Mouse (Mus musculus) brown adipose tissue, adult 24 weeks (tissue): ENCODE results near the gene Cdc42se2. TPM values are rescaled to one million over a fixed set of nuclear protein-coding genes. Genes with fewer than 3 reads are reported as not detected.

ENCODE experiments used
- H3K27ac ChIP-seq: fragments of 200-500 bp; replicated peaks from 2 replicates; pipeline ENCODE4 v1.5.1; 2012; ENCODE audit warnings: low read depth, mild to moderate bottlenecking, low read length
- H3K4me1 ChIP-seq: fragments of 200-500 bp; 2 replicates; pipeline ENCODE4 v1.6.1; 2012; ENCODE audit warnings: low read length, mixed read lengths; ENCODE audit not compliant: control insufficient read depth, insufficient read depth, insufficient read length
- H3K4me3 ChIP-seq: fragments of 200-500 bp; 2 replicates; pipeline ENCODE4 v1.5.1; 2012; ENCODE audit warnings: low read depth, mild to moderate bottlenecking, low read length, moderate library complexity; ENCODE audit not compliant: insufficient read depth
- polyA plus RNA-seq: library from polyadenylated mRNA; stranded (reverse); fragments of >200 nt; gene quantifications from 2 replicates; pipeline ENCODE4 v1.2.4, GENCODE M21; 2012; ENCODE audit not compliant: missing spikeins, insufficient read depth, insufficient read length

Gene Cdc42se2
- polyA plus RNA-seq, 1 experiment: 11.8 TPM

DNA sequence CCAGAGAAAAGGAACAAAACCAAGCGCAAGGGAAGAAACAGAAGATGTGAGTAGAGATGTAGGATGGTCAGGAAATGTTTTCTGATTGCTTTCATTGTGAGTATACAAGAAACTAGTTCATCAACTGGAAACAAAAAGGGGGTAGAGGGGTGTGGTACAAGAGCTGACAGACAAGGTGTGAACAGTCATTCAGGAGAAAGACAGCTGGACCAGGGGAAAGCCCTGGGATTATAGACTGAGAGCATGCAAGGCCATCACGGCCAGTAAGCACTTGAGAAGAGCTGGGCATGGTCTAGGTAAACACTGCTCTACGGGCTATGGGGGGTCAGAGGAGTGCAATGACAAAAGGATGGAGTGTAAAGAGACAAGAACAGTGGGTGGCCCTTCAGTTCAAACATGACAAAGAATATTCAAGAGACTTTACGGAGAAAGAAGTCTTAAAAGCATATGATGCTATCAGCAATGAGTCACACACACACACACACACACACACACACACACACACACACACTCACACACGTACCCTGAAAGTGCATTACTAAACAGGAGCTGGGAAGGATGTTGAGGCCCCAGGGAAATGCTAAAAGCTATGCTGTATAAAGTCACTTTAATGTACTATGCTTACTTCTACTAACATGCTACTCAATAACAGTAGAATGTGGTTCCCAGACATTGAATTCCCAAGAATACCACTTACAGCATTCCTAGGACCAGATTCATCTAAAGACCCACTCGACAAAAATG, 9.9 kb downstream of the Cdc42se2 start:
- no peak overlapping the region for H3K4me3 ChIP-seq
- peaks cover 29% of the 10 kb centered on the region for H3K4me1 ChIP-seq
- no peak overlapping the region for H3K27ac ChIP-seq

DNA sequence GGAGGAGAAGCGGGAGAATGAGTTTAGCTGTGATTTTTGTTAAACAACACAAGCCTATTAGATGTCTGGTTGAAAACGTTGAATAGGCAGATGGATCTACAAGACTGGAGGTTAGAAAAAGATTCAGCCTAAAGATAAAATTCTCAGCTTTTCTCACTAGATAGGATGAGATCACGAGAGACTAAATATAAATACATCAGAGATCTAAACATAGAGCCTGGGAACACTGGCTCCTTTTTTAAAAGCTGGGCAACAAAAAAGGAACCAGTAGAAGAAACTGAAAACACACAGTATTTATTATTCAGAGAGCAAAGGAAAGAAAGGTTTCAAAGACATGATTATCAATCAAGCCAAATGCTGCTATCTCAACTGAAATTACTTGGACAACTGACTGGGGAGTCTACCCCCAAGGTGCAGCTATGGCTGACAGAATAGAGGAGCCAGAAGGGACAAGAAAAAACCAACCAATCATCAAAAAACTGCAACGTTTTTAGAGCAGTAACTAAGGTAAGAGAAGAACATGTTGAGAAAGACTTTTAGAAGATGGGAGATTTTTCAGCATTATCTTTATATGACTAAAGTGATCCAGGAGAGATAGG, 10.6 kb downstream of the Cdc42se2 start:
- Histone ChIP-seq H3K27ac (peak overlapping the region; percentile 57; the same call in 1 of the 2 replicates), H3K4me3 (no peak overlapping the region), H3K4me1 (peaks cover 32% of the 10 kb centered on the region)

DNA sequence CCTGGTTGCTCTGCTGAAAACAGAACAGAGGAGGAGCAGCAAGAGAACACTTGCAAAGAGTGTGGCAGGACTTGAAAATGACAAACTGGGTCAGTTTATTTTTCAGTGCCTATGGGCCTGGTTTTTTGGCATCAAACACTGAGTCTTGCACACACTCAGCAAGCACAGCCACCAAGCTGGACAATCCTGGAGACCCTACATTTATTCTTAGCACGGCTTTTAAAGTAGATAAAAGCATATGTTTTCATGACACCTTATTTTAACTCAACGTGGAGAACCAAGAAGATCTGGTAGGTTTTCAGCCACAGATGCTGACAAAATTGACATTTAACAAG, 11.1 kb downstream of the Cdc42se2 start:
- peak overlapping the region; percentile 57 for H3K27ac ChIP-seq
- H3K4me3 ChIP-seq: no peak overlapping the region
- H3K4me1 ChIP-seq: peaks cover 32% of the 10 kb centered on the region

DNA sequence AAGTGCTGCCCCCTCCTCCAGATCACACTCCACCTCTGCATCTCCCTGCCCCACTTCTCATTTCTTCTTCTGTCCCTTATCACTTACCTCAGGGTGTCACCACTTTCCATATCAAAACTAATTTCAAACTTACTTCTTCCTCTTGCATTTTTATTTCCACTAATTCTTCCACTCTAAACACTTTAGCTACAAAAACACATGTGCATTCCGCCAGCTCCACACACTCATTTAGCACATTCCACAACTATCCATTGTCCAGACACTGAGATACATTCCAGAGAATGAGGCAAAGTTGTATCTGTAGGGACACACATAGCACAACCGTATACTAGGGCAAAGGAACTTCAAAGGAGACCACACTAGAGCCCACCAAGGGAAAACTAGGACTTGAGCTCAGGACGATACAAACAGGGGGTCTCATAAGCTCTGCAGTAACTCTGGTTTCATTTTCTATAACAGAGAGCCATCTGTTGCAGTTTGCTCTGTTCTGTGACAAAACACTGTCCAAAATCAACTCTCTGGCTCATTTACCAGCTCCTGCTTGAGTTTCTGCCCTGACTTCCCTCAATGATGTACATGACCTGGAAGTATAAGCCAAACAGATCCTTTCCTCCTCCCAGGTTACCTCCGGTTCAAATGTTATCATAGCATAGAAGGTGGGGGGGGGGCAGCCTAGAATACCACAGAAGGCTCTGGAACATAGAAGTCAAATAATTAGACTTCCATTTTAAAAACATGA, 11.7 kb downstream of the Cdc42se2 start:
- Histone ChIP-seq H3K4me3 (no peak overlapping the region), H3K4me1 (peaks cover 29% of the 10 kb centered on the region), H3K27ac (peak overlapping the region; percentile 72)

GRCm38 (mm10) chr11:54774282-54775078, 13.0 kb downstream of the Cdc42se2 start:
- Histone ChIP-seq H3K4me1 (peaks cover 32% of the 10 kb centered on the region), H3K4me3 (no peak overlapping the region), H3K27ac (peak overlapping the region; percentile 86)

DNA sequence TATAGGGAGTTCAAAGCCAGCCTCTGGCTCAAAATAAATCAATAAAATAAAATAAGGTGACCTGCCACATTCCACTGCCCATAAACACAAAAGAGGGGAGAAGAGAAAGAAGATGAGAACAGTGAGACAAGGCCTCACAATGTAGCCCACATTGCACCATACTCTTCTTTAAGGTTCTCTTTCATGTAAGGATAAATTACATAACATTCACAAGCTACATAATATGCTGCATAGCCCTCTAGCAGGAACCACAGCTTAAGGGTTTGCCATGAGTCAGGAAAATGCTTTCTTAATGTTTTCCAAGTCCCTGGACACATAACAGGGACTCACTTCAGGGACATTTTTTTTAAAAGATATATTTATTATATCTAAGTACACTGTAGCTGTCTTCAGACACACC, 15.9 kb downstream of the Cdc42se2 start:
- H3K27ac ChIP-seq: no peak overlapping the region
- H3K4me1 ChIP-seq: peaks cover 26% of the 10 kb centered on the region
- H3K4me3 ChIP-seq: no peak overlapping the region

- Histone ChIP-seq H3K27ac (0 out of 2 replicates have a peak overlapping the region, but pooled peaks have one; percentile 5), H3K4me3 (no peak overlapping the region), H3K4me1 (peaks cover 19% of the 10 kb centered on the region)
Measured at GRCm38 (mm10) chr11:54769843-54770242, 17.6 kb downstream of the Cdc42se2 start.

DNA sequence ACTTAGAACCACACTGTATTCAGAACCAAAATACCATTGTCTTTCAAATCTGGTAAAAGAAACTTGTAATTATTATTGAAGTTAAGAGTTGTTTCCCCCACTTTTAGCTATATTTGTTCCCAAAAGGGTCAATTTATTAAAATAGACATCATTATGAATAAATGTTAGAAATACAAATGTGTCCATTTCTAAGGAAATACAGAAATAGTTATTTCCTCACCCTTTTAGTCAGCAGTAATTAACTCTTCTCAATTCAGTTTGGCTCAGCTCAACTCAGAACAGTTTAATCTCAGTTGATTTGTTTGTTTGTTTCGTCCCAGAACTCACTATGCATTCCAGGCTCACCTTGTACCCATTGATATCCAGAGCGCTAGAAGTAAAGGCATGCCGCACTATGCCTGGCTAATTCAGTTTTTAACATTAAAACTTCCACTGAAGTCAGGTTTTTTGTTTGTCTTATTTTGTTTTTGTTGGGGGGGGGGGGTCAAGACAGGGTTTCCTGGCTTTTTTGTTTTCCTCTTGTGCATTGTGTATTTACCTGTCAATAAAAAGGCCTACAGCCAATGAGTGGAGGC, 19.3 kb downstream of the Cdc42se2 start:
- H3K27ac ChIP-seq: no peak overlapping the region
- H3K4me3 ChIP-seq: no peak overlapping the region
- H3K4me1 ChIP-seq: peaks cover 19% of the 10 kb centered on the region

DNA sequence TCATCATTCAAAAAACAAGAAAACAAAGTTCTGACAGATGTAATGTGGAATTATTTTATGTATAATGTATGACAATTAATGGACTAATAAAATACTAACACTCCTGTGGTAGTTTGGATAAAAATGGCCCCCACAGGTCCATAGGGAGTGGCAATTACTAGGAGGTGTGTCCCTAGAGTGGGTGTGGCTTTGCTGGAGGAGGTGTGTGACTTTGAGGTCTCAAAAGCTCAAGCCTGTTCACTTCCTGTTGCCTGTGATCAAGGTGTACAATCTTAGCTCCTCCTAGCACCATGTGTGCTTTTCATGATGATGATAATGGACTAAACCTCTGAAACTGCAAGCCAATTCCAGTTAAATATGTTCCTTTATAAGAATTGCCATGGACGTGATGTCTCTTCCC, 22.7 kb downstream of the Cdc42se2 start:
- H3K4me1 ChIP-seq: peaks cover 16% of the 10 kb centered on the region
- H3K27ac ChIP-seq: no peak overlapping the region
- no peak overlapping the region for H3K4me3 ChIP-seq

- Histone ChIP-seq H3K27ac (no peak overlapping the region), H3K4me3 (no peak overlapping the region), H3K4me1 (peaks cover 13% of the 10 kb centered on the region)
Measured at GRCm38 (mm10) chr11:54764026-54764425, 23.4 kb downstream of the Cdc42se2 start.

DNA sequence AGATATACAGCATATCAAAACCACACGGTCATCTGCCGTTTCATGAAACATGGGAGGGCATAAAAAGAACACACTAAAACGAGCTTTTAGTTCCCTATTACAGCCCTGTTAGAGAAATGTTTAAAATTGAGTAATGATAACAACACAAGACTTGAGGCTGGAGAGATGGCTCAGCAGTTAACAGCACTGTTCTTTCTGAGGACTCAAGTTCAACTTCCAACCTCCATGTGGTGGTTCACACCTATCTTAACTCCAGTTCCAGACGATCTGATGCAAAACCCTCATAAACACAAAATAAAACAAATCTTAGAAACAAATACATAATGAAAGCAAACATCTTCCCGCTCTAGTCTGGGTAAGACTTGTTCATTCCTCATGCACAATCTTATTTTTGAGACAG, 24.7 kb downstream of the Cdc42se2 start:
- no peak overlapping the region for H3K4me3 ChIP-seq
- peaks cover 13% of the 10 kb centered on the region for H3K4me1 ChIP-seq
- no peak overlapping the region for H3K27ac ChIP-seq

GRCm38 (mm10) chr11:54757993-54758392, 29.5 kb downstream of the Cdc42se2 start:
- Histone ChIP-seq H3K4me1 (peaks cover 25% of the 10 kb centered on the region), H3K27ac (no peak overlapping the region), H3K4me3 (no peak overlapping the region)

DNA sequence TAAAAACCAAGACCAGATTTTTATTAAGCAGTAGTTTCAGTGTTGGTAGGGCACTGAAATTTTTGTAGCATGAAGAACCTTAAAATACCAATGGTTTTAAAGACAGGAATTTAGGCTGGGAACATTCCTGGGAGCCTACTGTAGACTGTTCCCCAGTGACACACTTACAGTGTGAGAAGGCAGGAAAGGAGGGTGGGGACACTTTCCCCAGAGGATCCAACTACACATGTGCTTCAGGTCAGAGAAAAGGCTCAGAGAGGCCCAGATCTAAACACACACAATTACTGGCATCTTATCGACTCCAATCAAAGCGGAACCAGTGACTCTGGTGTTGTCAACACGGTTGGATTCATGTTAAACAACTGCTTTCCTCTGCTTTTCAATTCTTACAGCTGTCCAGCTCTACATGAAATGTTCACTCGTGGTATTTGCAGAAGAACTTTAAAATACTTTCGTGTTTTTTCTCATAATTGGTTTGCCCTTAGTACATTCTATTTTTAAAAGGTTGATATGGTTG, 32.3 kb downstream of the Cdc42se2 start:
- Histone ChIP-seq H3K27ac (peak overlapping the region; percentile 24; the same call in 1 of the 2 replicates), H3K4me1 (peaks cover 25% of the 10 kb centered on the region), H3K4me3 (no peak overlapping the region)

DNA sequence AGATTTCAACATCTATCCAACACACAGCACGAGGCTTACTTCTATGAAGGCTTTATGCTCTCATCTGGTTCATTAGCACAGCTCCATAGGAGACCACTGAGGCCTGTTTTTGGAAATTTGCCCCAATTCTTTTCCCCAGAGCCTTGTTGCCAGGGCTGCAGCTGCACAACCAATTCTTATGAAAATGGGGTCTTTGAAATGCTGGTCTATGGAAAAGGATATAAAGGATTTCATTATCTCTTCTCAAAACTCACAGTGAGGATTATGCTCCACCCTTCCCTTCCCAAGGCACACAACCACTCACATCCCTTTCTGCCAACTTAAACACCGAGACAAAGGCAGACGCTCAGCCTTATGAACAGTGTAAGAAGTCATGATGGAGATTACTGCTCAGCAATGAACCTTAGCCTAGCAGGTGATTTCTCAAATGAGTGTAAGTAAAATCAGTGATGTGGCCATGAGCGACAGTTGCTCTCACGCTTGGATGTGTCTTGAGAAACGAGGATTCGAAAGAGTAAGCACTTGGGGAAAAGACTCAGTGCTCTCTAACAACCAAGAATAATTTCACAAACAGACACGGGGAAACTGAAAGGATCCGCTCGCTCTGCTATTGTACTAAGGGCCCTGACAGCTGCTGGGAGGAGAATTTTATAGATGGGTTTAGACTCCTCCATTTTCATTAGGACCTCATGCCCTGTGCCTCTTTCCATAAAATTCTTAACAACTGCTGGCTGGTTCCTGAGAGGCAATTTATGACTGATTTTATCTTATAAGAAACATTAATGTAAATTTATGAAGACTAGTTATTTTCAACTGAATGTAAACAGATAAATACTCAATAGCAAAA, 33.0 kb downstream of the Cdc42se2 start:
- Histone ChIP-seq H3K4me1 (peaks cover 28% of the 10 kb centered on the region), H3K4me3 (no peak overlapping the region), H3K27ac (peak overlapping the region; percentile 50)
